Mouse (Mus musculus) embryo, embryonic 9.5 days (tissue): ENCODE measurements at regions not wholly inside any gene's neighbourhood (a gene's known extent, or its start where the extent isn't known, plus 50 kb on each side); places are given as distances from the start of the nearest gene placed in this dataset.

Experiments used
- DNase-seq: peaks from one replicate; pipeline ENCODE4 v3.0.0-alpha.2; 2017; ENCODE audit errors: extremely low spot score

GRCm38 (mm10) chr9:61707296-61707695 is 207.0 kb downstream of the Rplp1 start:
- no peak for DNase-seq

- no peak for DNase-seq
Observed at GRCm38 (mm10) chr9:61706263-61706755, 208.0 kb downstream of the Rplp1 start.

- no peak for DNase-seq
Observed at GRCm38 (mm10) chr9:61705586-61706233, 208.6 kb downstream of the Rplp1 start.

- DNase-seq, result no peak
Observed at GRCm38 (mm10) chr9:61703301-61703700, 211.0 kb downstream of the Rplp1 start.

- DNase-seq, result no peak
Observed at GRCm38 (mm10) chr9:61702280-61702966, 211.9 kb downstream of the Rplp1 start.

GRCm38 (mm10) chr9:61700576-61700975 is 213.8 kb downstream of the Rplp1 start:
- no peak for DNase-seq

- no peak for DNase-seq
Observed at GRCm38 (mm10) chr9:61699618-61700017, 214.7 kb downstream of the Rplp1 start.

- DNase-seq, result peak; percentile 80
Observed at GRCm38 (mm10) chr9:61697959-61698358, 216.4 kb downstream of the Rplp1 start.

GRCm38 (mm10) chr9:61696831-61697230 is 217.5 kb downstream of the Rplp1 start:
- no peak for DNase-seq

- no peak for DNase-seq
Observed at GRCm38 (mm10) chr9:61695821-61696220, 218.5 kb downstream of the Rplp1 start.

- DNase-seq, result peak; percentile 38
Observed at GRCm38 (mm10) chr9:61695381-61695791, 219.0 kb downstream of the Rplp1 start.

GRCm38 (mm10) chr9:61694206-61694605 is 220.1 kb downstream of the Rplp1 start:
- DNase-seq, result no peak

- no peak for DNase-seq
Observed at GRCm38 (mm10) chr9:61690786-61691185, 223.6 kb downstream of the Rplp1 start.

GRCm38 (mm10) chr9:61689939-61690338 is 224.4 kb downstream of the Rplp1 start:
- DNase-seq, result no peak

- no peak for DNase-seq
Observed at GRCm38 (mm10) chr9:61689516-61689915, 224.8 kb downstream of the Rplp1 start.

- DNase-seq, result no peak
Observed at GRCm38 (mm10) chr9:61683557-61683956, 230.8 kb downstream of the Rplp1 start.

GRCm38 (mm10) chr9:61682744-61683259 is 231.5 kb downstream of the Rplp1 start:
- no peak for DNase-seq

GRCm38 (mm10) chr9:61682316-61682715 is 232.0 kb downstream of the Rplp1 start:
- DNase-seq, result no peak

GRCm38 (mm10) chr9:61681406-61681805 is 232.9 kb downstream of the Rplp1 start:
- DNase-seq, result no peak

GRCm38 (mm10) chr9:61680911-61681311 is 233.4 kb downstream of the Rplp1 start:
- no peak for DNase-seq

- no peak for DNase-seq
Observed at GRCm38 (mm10) chr9:61679686-61680085, 234.7 kb downstream of the Rplp1 start.

GRCm38 (mm10) chr9:61677603-61678002 is 236.7 kb downstream of the Rplp1 start:
- no peak for DNase-seq

GRCm38 (mm10) chr9:61677037-61677436 is 237.3 kb downstream of the Rplp1 start:
- DNase-seq, result no peak
